Mouse (Mus musculus) embryo, embryonic 10.5 days (tissue): ENCODE measurements around the gene Plcg2.
A peak's percentile ranks its signal among the peaks of the same experiment; 100 is the strongest.

ENCODE experiments used
- DNase-seq: peaks from one replicate; pipeline ENCODE4 v3.0.0-alpha.2; 2015; ENCODE audit warnings: low spot score

The Plcg2 gene

GRCm38 (mm10) chr8:117498179-117498914 lies at the start of gene Plcg2:
TSS of gene Plcg2 (plus strand) at chr8:117498291.
- DNase-seq: peak; percentile 71

GRCm38 (mm10) chr8:117451072-117451471 lies 47.0 kb upstream of the Plcg2 start:
- DNase-seq: no peak

- DNase-seq: no peak
Measured at GRCm38 (mm10) chr8:117453974-117454373, 44.1 kb upstream of the Plcg2 start.

- DNase-seq: no peak
Measured at GRCm38 (mm10) chr8:117454516-117455116, 43.5 kb upstream of the Plcg2 start.

- no peak for DNase-seq
Measured at GRCm38 (mm10) chr8:117455701-117456100, 42.4 kb upstream of the Plcg2 start.

- peak; percentile 48 for DNase-seq
Measured at GRCm38 (mm10) chr8:117458440-117458839, 39.7 kb upstream of the Plcg2 start.

- DNase-seq: no peak
Measured at GRCm38 (mm10) chr8:117462701-117463284, 35.3 kb upstream of the Plcg2 start.

- DNase-seq: no peak
Measured at GRCm38 (mm10) chr8:117464525-117464924, 33.6 kb upstream of the Plcg2 start.

- peak; percentile 90 for DNase-seq
Measured at GRCm38 (mm10) chr8:117465250-117465649, 32.8 kb upstream of the Plcg2 start.

GRCm38 (mm10) chr8:117467466-117467865 lies 30.6 kb upstream of the Plcg2 start:
- DNase-seq: no peak

- no peak for DNase-seq
Measured at GRCm38 (mm10) chr8:117469431-117470341, 28.4 kb upstream of the Plcg2 start.

- DNase-seq: peak; percentile 93
Measured at GRCm38 (mm10) chr8:117470342-117470781, 27.7 kb upstream of the Plcg2 start.

GRCm38 (mm10) chr8:117471174-117471573 lies 26.9 kb upstream of the Plcg2 start:
- DNase-seq: peak; percentile 81

- DNase-seq: no peak
Measured at GRCm38 (mm10) chr8:117471655-117472054, 26.4 kb upstream of the Plcg2 start.

GRCm38 (mm10) chr8:117472332-117472731 lies 25.8 kb upstream of the Plcg2 start:
- no peak for DNase-seq

- peak; percentile 94 for DNase-seq
Measured at GRCm38 (mm10) chr8:117474944-117475343, 23.1 kb upstream of the Plcg2 start.

GRCm38 (mm10) chr8:117475819-117476218 lies 22.3 kb upstream of the Plcg2 start:
- no peak for DNase-seq

- no peak for DNase-seq
Measured at GRCm38 (mm10) chr8:117478082-117478481, 20.0 kb upstream of the Plcg2 start.

- DNase-seq: no peak
Measured at GRCm38 (mm10) chr8:117479996-117480395, 18.1 kb upstream of the Plcg2 start.

GRCm38 (mm10) chr8:117480516-117480915 lies 17.6 kb upstream of the Plcg2 start:
- DNase-seq: peak; percentile 50

- DNase-seq: no peak
Measured at GRCm38 (mm10) chr8:117481830-117482229, 16.3 kb upstream of the Plcg2 start.

- no peak for DNase-seq
Measured at GRCm38 (mm10) chr8:117484731-117485130, 13.4 kb upstream of the Plcg2 start.
